Mouse (Mus musculus) olfactory bulb, adult 2 months (tissue): ENCODE measurements around the gene Ift43.

Experiments used
- CTCF ChIP-seq: fragments of 200-500 bp; IDR thresholded peaks from 2 replicates; pipeline ENCODE4 v1.5.1; 2012; ENCODE audit warnings: low read depth, mild to moderate bottlenecking, low read length, moderate library complexity; ENCODE audit not compliant: insufficient read depth
- POLR2A ChIP-seq: fragments of 200-500 bp; IDR thresholded peaks from 2 replicates; pipeline ENCODE4 v1.6.1; 2012; ENCODE audit warnings: mild to moderate bottlenecking, low read depth, low read length, moderate library complexity; ENCODE audit not compliant: insufficient read depth

GRCm38 (mm10) chr12:86196944-86197343, 114.6 kb downstream of the Ift43 start:
- no peak for TF ChIP-seq CTCF
- TF ChIP-seq POLR2A, result no peak
